Mouse (Mus musculus) bone marrow, adult 2 months (tissue): ENCODE measurements around the gene Prkaa1. TPM values are rescaled to one million over a fixed set of nuclear protein-coding genes. Genes with fewer than 3 reads are reported as not detected.

Experiments used
- polyA plus RNA-seq: library from polyadenylated mRNA; stranded (reverse); fragments of >200 nt; gene quantifications from 2 replicates; pipeline ENCODE4 v1.2.4, GENCODE M21; 2011; ENCODE audit warnings: low replicate concordance; ENCODE audit not compliant: missing spikeins, insufficient read depth, insufficient read length

The Prkaa1 gene
- polyA plus RNA-seq, 1 experiment: 9.1 TPM

Other genes starting within 250 kb of the Prkaa1 start
- gene Mroh2b, start 245.1 kb upstream of the Prkaa1 start, polyA plus RNA-seq: not detected in 2 replicates
- not detected in 2 replicates for gene C7, start 80.1 kb upstream of the Prkaa1 start, polyA plus RNA-seq
- 1.3 and 2.1 TPM in 2 replicates for gene Card6, start 35.3 kb upstream of the Prkaa1 start, polyA plus RNA-seq
- gene Rpl37, start 27.2 kb upstream of the Prkaa1 start, polyA plus RNA-seq: 478 and 809 TPM in 2 replicates
- gene Ttc33, start 41.7 kb downstream of the Prkaa1 start, polyA plus RNA-seq: 10.6 and 15.5 TPM in 2 replicates
- 2.3 and 3.5 TPM in 2 replicates for gene Ptger4, start 100.3 kb downstream of the Prkaa1 start, polyA plus RNA-seq